Mouse (Mus musculus) megakaryocyte, embryonic 14.5 days (primary cell): ENCODE measurements around the gene Il31ra.

Experiments used
- FLI1 ChIP-seq: IDR thresholded peaks from 2 replicates; pipeline ENCODE4 v1.6.1; 2012; ENCODE audit warnings: low read length, inconsistent platforms, mixed read lengths
- GATA1 ChIP-seq: IDR thresholded peaks from 3 replicates; pipeline ENCODE4 v1.6.1; 2012; ENCODE audit warnings: mixed read lengths, low read length, inconsistent platforms, borderline replicate concordance

DNA sequence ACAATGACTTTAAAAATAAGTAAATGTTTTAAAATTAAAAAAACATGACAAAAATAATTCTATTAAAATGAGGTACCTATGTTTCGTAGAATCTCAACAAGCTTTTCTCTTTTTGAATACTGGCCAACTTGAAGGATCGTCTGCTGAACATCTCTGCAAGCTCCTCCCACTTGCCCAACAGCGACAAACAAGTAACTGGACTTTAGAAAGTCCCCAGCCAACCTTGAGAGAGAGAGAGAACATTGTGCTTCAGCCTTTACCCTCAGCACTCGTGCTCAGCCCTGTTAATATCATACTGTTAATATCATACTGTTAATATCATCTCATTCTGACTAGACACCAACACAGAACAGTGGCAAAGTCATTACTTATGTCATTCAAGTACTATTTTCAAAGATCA lies 10.3 kb upstream of the Il31ra start:
- no peak for TF ChIP-seq GATA1
- no peak for TF ChIP-seq FLI1
